Mouse (Mus musculus) monocyte, adult 59 days (primary cell): ENCODE measurements around the gene Rsad2. TPM values are rescaled to one million over a fixed set of nuclear protein-coding genes. Genes with fewer than 3 reads are reported as not detected.

Experiments used
- total RNA-seq, 2 experiments: library from RNA; stranded (reverse); gene quantifications; one replicate each; pipeline ENCODE4 v1.2.4; 2023

The Rsad2 gene
- total RNA-seq = 1 to 10 TPM; 6.1 to 8.0 TPM

GRCm38 (mm10) chr12:26456028-26456698 is at the start of gene Rsad2:
Gene Rsad2 (minus strand): TSS chr12:26456452.

GRCm38 (mm10) chr12:26469098-26470041 is 13.1 kb upstream of the Rsad2 start, which contains the start of gene Cmpk2:
Gene Cmpk2 (plus strand): TSS chr12:26469204.

GRCm38 (mm10) chr12:26415104-26415771 is 41.0 kb downstream of the Rsad2 start, which contains the start of gene Rnf144a:
Gene Rnf144a (minus strand): TSS chr12:26415254.

Other genes with a start within 250 kb of the Rsad2 start
- gene Rnf144a, start 41.2 kb downstream of the Rsad2 start, total RNA-seq = 10 to 100 TPM; 23.5 to 26.6 TPM
- 10 to 100 TPM; 17.8 to 19.8 TPM for gene Cmpk2, start 12.8 kb upstream of the Rsad2 start, total RNA-seq